8 mouse cellular contexts compared by ENCODE assay signal in the genomic region with DNA sequence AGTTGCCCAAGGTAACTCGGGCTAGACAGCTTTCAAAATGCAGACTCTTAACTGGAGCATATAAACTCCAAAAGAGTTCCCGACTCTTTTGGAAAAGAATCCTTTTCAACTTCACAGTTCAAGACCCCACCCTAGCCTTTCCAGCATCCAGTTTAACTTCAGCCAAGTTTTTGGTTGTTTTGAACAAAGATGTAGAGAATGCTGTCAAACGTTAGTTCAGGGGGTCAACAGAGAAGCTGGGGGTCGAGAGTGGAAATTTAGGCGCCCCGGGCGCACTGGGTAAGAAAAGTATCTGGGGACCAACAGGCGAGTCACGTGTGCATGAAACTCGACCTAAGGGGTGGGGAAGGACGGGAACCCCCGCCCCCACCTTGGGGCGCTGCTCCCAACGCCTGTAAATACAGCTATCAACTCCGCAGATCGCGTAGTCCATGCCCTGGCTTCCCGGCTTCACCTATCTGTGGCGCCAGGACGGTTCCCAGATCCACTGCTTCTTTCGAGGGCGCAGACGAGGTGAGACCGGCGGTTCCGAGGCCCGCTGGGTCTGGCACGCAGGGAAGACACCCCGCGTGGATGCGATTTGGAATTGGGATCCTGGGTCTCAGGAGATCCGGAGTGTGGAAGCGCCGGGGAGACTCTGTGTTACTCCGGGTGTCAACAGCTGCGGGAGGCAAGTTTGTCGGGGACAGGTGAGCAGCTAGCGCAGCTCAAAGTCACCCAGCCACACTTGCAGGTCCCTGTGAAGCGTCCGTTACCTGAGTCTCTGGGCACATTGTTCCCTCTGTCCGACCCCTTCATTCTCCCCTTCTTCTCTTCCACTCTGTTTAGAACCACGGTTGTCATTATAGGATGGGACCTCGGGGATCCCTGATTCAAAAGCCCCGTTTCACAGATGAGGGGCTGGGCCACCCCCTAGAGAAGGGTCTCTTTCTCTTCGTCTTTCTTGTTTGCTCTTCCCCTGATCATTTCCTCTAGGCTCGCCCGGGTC. TPM values are rescaled to one million over a fixed set of nuclear protein-coding genes. Genes with fewer than 3 reads are reported as not detected.
DNase-seq lines count a peak whose midpoint lies in the region; ATAC-seq and TF ChIP-seq lines count a peak whose summit lies in the region.

No protein-coding gene starts in this region.

- H3K4me1 ChIP-seq in heart, embryonic 11.5 days (ENCODE audit: control insufficient read depth, insufficient read depth, low read length), result peaks cover 31% of the 10 kb centered on the region
- H3K4me1 ChIP-seq in limb, embryonic 11.5 days (ENCODE audit: control insufficient read depth, insufficient read depth, low read length), result peaks cover 9% of the 10 kb centered on the region
- H3K4me1 ChIP-seq in midbrain, postnatal 0 days (ENCODE audit: insufficient read depth, low read length), result peaks cover 11% of the 10 kb centered on the region

- H3K4me2 ChIP-seq in heart, embryonic 11.5 days, result peak overlapping the region; percentile 93
- peak overlapping the region; percentile 91 for H3K4me2 ChIP-seq in limb, embryonic 11.5 days (ENCODE audit: low read depth, severe bottlenecking)
- H3K4me2 ChIP-seq in midbrain, postnatal 0 days (ENCODE audit: low read depth, low read length, poor library complexity, severe bottlenecking), result peak overlapping the region; percentile 99

- no peaks in the 10 kb centered on the region for H3K9me3 ChIP-seq in heart, embryonic 11.5 days (replicated peaks; ENCODE audit: control insufficient read depth, low read length)
- H3K9me3 ChIP-seq in limb, embryonic 11.5 days (ENCODE audit: control insufficient read depth, low read length), result no peaks in the 10 kb centered on the region
- no peaks in the 10 kb centered on the region for H3K9me3 ChIP-seq in midbrain, postnatal 0 days (ENCODE audit: low read length)

- H3K27me3 ChIP-seq in heart, embryonic 11.5 days (ENCODE audit: control insufficient read depth, insufficient read depth, low read length), result peaks cover 7% of the 10 kb centered on the region; the same call in 1 of the 2 replicates
- no peaks in the 10 kb centered on the region for H3K27me3 ChIP-seq in limb, embryonic 11.5 days (ENCODE audit: control insufficient read depth, insufficient read depth, low read length)
- H3K27me3 ChIP-seq in midbrain, postnatal 0 days (ENCODE audit: insufficient read depth, low read length), result peaks cover 38% of the 10 kb centered on the region

- 0 out of 2 replicates have a peak, but pooled peaks have one; percentile 37 for ATAC-seq in heart, embryonic 11.5 days (replicated peaks; ENCODE audit: insufficient number of reproducible peaks, low FRiP score, low TSS enrichment)
- peak; percentile 70 for ATAC-seq in limb, embryonic 11.5 days (ENCODE audit: insufficient number of reproducible peaks, low FRiP score, low TSS enrichment, low read depth)
- no peak for ATAC-seq in midbrain, postnatal 0 days (ENCODE audit: low FRiP score)

- DNase-seq in adrenal gland, postnatal 14 days, result peak; percentile 30
- DNase-seq in adrenal gland, adult 18-20 months (ENCODE audit: low spot score in 2 of 2), result no peak
- peak; percentile 59 for DNase-seq in embryo, embryonic 9.5 days (ENCODE audit: extremely low spot score)
- peak; percentile 68 for DNase-seq in limb, embryonic 11.5 days (ENCODE audit: low spot score)
- no peak for DNase-seq in midbrain, postnatal 0 days (ENCODE audit: low spot score)
- DNase-seq in thymus, postnatal 25 days, result peak; percentile 54
- DNase-seq in left cerebral cortex, adult 9 months (ENCODE audit: low spot score in 2 of 2), result no peak

- H3K9ac ChIP-seq in heart, embryonic 11.5 days (ENCODE audit: low read depth, low read length), result peak overlapping the region; percentile 97
- H3K9ac ChIP-seq in limb, embryonic 11.5 days (ENCODE audit: low read length), result peak overlapping the region; percentile 88
- H3K9ac ChIP-seq in midbrain, postnatal 0 days (replicated peaks; ENCODE audit: low read length, poor library complexity, severe bottlenecking), result 0 out of 2 replicates have a peak overlapping the region, but pooled peaks have one; percentile 33

- H3K4me3 ChIP-seq in heart, embryonic 11.5 days (ENCODE audit: low read depth, low read length), result peak overlapping the region; percentile 81
- H3K4me3 ChIP-seq in limb, embryonic 11.5 days (ENCODE audit: low read depth, low read length), result peak overlapping the region; percentile 67
- peak overlapping the region; percentile 51 for H3K4me3 ChIP-seq in midbrain, postnatal 0 days (ENCODE audit: low read depth, low read length)

- TF ChIP-seq CTCF in midbrain, postnatal 0 days (IDR thresholded peaks at IDR 0.05), result no peak

- peak overlapping the region; percentile 98 for H3K27ac ChIP-seq in heart, embryonic 11.5 days (ENCODE audit: low read depth, low read length)
- peak overlapping the region; percentile 90 for H3K27ac ChIP-seq in limb, embryonic 11.5 days (replicated peaks; ENCODE audit: low read depth, low read length)
- H3K27ac ChIP-seq in midbrain, postnatal 0 days (ENCODE audit: low read depth, low read length), result no peak overlapping the region

- no peaks in the 10 kb centered on the region; the same call in 1 of the 2 replicates for H3K36me3 ChIP-seq in heart, embryonic 11.5 days (ENCODE audit: control insufficient read depth, insufficient read depth, low read length)
- H3K36me3 ChIP-seq in limb, embryonic 11.5 days (ENCODE audit: control insufficient read depth, insufficient read depth, low read length), result no peaks in the 10 kb centered on the region; the same call in 1 of the 2 replicates
- no peaks in the 10 kb centered on the region for H3K36me3 ChIP-seq in midbrain, postnatal 0 days (ENCODE audit: insufficient read depth, low read length)

- WGBS in heart, embryonic 11.5 days (ENCODE audit: insufficient replicate concordance), result under 1% methylated on average over 47 of the region's 47 CpGs
- WGBS in limb, embryonic 11.5 days, result under 1% methylated on average over 47 of the region's 47 CpGs
- WGBS in midbrain, postnatal 0 days, result 1% methylated on average over 47 of the region's 47 CpGs

RNA-seq across cellular contexts. Expression of a gene that starts 0.6 kb away (rescaled TPM):
- 5.2 and 9.3 TPM in 2 replicates for total RNA-seq in adrenal gland, postnatal 14 days (2021)
- total RNA-seq in adrenal gland, adult 18-20 months (2021), result 1 to 10 TPM; 9.3 to 9.4 TPM
- 36.1 and 41.4 TPM in 2 replicates for polyA plus RNA-seq in heart, embryonic 11.5 days (2014; fragmentation: Nextera tagmentation; extraction: Ambion mirVana)
- 36.0 and 37.8 TPM in 2 replicates for polyA plus RNA-seq in limb, embryonic 11.5 days (2014; fragmentation: Nextera tagmentation; extraction: Ambion mirVana)
- total RNA-seq in midbrain, postnatal 0 days (2014; rRNA removed), result 0.99 and 1.8 TPM in 2 replicates
- polyA plus RNA-seq in midbrain, postnatal 0 days (2015; fragmentation: Nextera tagmentation; extraction: Ambion mirVana), result 0.34 and 0.46 TPM in 2 replicates

RNA-seq across cellular contexts. Expression of a gene that starts 12.5 kb away (rescaled TPM):
- total RNA-seq in adrenal gland, postnatal 14 days (2021), result 54.2 and 73.7 TPM in 2 replicates
- total RNA-seq in adrenal gland, adult 18-20 months (2021), result 10 to 100 TPM; 45.8 to 59.0 TPM
- polyA plus RNA-seq in heart, embryonic 11.5 days (2014; fragmentation: Nextera tagmentation; extraction: Ambion mirVana), result 76.8 and 77.9 TPM in 2 replicates
- 46.9 and 53.6 TPM in 2 replicates for polyA plus RNA-seq in limb, embryonic 11.5 days (2014; fragmentation: Nextera tagmentation; extraction: Ambion mirVana)
- 43.6 and 62.5 TPM in 2 replicates for total RNA-seq in midbrain, postnatal 0 days (2014; rRNA removed)
- polyA plus RNA-seq in midbrain, postnatal 0 days (2015; fragmentation: Nextera tagmentation; extraction: Ambion mirVana), result 85.0 and 99.0 TPM in 2 replicates

RNA-seq across cellular contexts. Expression of a gene that starts 16.8 kb away (rescaled TPM):
- total RNA-seq in adrenal gland, postnatal 14 days (2021), result not detected in 2 replicates
- total RNA-seq in adrenal gland, adult 18-20 months (2021), result under 1 TPM in 1 of 2 experiments, not detected in 1; 0.32 TPM
- polyA plus RNA-seq in heart, embryonic 11.5 days (2014; fragmentation: Nextera tagmentation; extraction: Ambion mirVana), result 0.37 and 0.49 TPM in 2 replicates
- polyA plus RNA-seq in limb, embryonic 11.5 days (2014; fragmentation: Nextera tagmentation; extraction: Ambion mirVana), result 0.10 and 0.32 TPM in 2 replicates
- not detected in 2 replicates for total RNA-seq in midbrain, postnatal 0 days (2014; rRNA removed)
- polyA plus RNA-seq in midbrain, postnatal 0 days (2015; fragmentation: Nextera tagmentation; extraction: Ambion mirVana), result not detected in 2 replicates

RNA-seq across cellular contexts. Expression of a gene that starts 40.7 kb away (rescaled TPM):
- total RNA-seq in adrenal gland, postnatal 14 days (2021), result 45.6 and 48.7 TPM in 2 replicates
- total RNA-seq in adrenal gland, adult 18-20 months (2021), result 10 to 100 TPM; 17.6 to 26.4 TPM
- 95.9 and 105 TPM in 2 replicates for polyA plus RNA-seq in heart, embryonic 11.5 days (2014; fragmentation: Nextera tagmentation; extraction: Ambion mirVana)
- 21.9 and 23.3 TPM in 2 replicates for polyA plus RNA-seq in limb, embryonic 11.5 days (2014; fragmentation: Nextera tagmentation; extraction: Ambion mirVana)
- total RNA-seq in midbrain, postnatal 0 days (2014; rRNA removed), result 14.0 and 16.5 TPM in 2 replicates
- 14.2 and 15.1 TPM in 2 replicates for polyA plus RNA-seq in midbrain, postnatal 0 days (2015; fragmentation: Nextera tagmentation; extraction: Ambion mirVana)

RNA-seq across cellular contexts. Expression of a gene that starts 47.2 kb away (rescaled TPM):
- total RNA-seq in adrenal gland, postnatal 14 days (2021), result 1.6 and 2.6 TPM in 2 replicates
- 1 to 10 TPM; 1.9 to 2.4 TPM for total RNA-seq in adrenal gland, adult 18-20 months (2021)
- 0.23 and 1.1 TPM in 2 replicates for polyA plus RNA-seq in heart, embryonic 11.5 days (2014; fragmentation: Nextera tagmentation; extraction: Ambion mirVana)
- polyA plus RNA-seq in limb, embryonic 11.5 days (2014; fragmentation: Nextera tagmentation; extraction: Ambion mirVana), result 0.75 and 0.96 TPM in 2 replicates
- total RNA-seq in midbrain, postnatal 0 days (2014; rRNA removed), result 7.7 and 11.4 TPM in 2 replicates
- 6.3 and 6.5 TPM in 2 replicates for polyA plus RNA-seq in midbrain, postnatal 0 days (2015; fragmentation: Nextera tagmentation; extraction: Ambion mirVana)

Comparison
In these comparisons a context has a peak if more than half of its experiments do, and no peak if none do; other contexts are left out.
1. DNase-seq: peak in adrenal gland, postnatal 14 days (single experiment), embryo, embryonic 9.5 days (single experiment), limb, embryonic 11.5 days (single experiment) and thymus, postnatal 25 days (single experiment); none in adrenal gland, adult 18-20 months (0 of 2), midbrain, postnatal 0 days (single experiment) and left cerebral cortex, adult 9 months (0 of 2).
2. H3K9ac ChIP-seq: peak in every context shown above with its lines; median percentile 97 in heart, embryonic 11.5 days; 88 in limb, embryonic 11.5 days; 33 in midbrain, postnatal 0 days.
3. Peak in every context shown above with its lines, with median percentiles within 50 percentile points of each other: H3K4me2 ChIP-seq and H3K4me3 ChIP-seq.